Mouse (Mus musculus) heart, embryonic 11.5 days (tissue): ENCODE measurements around the gene Atp6v1d. TPM values are rescaled to one million over a fixed set of nuclear protein-coding genes. Genes with fewer than 3 reads are reported as not detected.

Experiments used
- ATAC-seq: fragments of 200-750 bp; cut with Nextera tagmentation; replicated peaks from 2 replicates; pipeline ENCODE4 v1.8.0; 2017; ENCODE audit warnings: moderate library complexity; ENCODE audit not compliant: insufficient number of reproducible peaks, low FRiP score, low TSS enrichment
- H3K27ac ChIP-seq: fragments of 300-500 bp; sonication (generic); 2 replicates; pipeline ENCODE4 v1.5.1; 2014; ENCODE audit warnings: mild to moderate bottlenecking, low read depth, low read length
- H3K27me3 ChIP-seq: fragments of 300-500 bp; sonication (generic); 2 replicates; pipeline ENCODE4 v1.6.1; 2014; ENCODE audit warnings: mild to moderate bottlenecking, low read length, mixed read lengths; ENCODE audit not compliant: control insufficient read depth, insufficient read depth
- H3K36me3 ChIP-seq: fragments of 300-500 bp; sonication (generic); 2 replicates; pipeline ENCODE4 v1.6.1; 2014; ENCODE audit warnings: mild to moderate bottlenecking, low read length, moderate library complexity, mixed read lengths; ENCODE audit not compliant: control insufficient read depth, insufficient read depth
- H3K4me1 ChIP-seq: fragments of 300-500 bp; sonication (generic); 2 replicates; pipeline ENCODE4 v1.6.1; 2014; ENCODE audit warnings: low read length; ENCODE audit not compliant: control insufficient read depth, insufficient read depth
- H3K4me2 ChIP-seq: fragments of 300-500 bp; sonication (generic); 2 replicates; pipeline ENCODE4 v1.6.1; 2014; ENCODE audit warnings: mild to moderate bottlenecking, moderate library complexity
- H3K4me3 ChIP-seq: fragments of 300-500 bp; sonication (generic); 2 replicates; pipeline ENCODE4 v1.5.1; 2014; ENCODE audit warnings: low read depth, low read length
- H3K9ac ChIP-seq: fragments of 300-500 bp; sonication (generic); 2 replicates; pipeline ENCODE4 v1.6.1; 2014; ENCODE audit warnings: mild to moderate bottlenecking, low read depth, low read length, moderate library complexity
- H3K9me3 ChIP-seq: fragments of 300-500 bp; sonication (generic); replicated peaks from 2 replicates; pipeline ENCODE4 v1.6.1; 2016; ENCODE audit warnings: low read length; ENCODE audit not compliant: control insufficient read depth
- WGBS: fragments of 180-500 bp; shearing (Covaris S2); extraction: QIAGEN DNeasy Blood & Tissue Kit; methylation state at CpG from one replicate; pipeline ENCODE4 v1.1.7; 2014; ENCODE audit not compliant: insufficient replicate concordance; 5-methylcytosine and 5-hydroxymethylcytosine counted together
- polyA plus RNA-seq: library from polyadenylated mRNA; unstranded; fragments of >200 nt; fragmentation: Nextera tagmentation; extraction: Ambion mirVana; gene quantifications from 2 replicates; pipeline ENCODE4 v1.2.1, GENCODE M21; 2014

The Atp6v1d gene
- polyA plus RNA-seq, 1 experiment from 2014 or later, result 94.7 TPM

- H3K9me3 ChIP-seq, result no peaks in the 10 kb centered on the region
- no peak overlapping the region for H3K4me2 ChIP-seq
- H3K9ac ChIP-seq, result no peak overlapping the region
- H3K27me3 ChIP-seq, result no peaks in the 10 kb centered on the region
- H3K4me1 ChIP-seq, result no peaks in the 10 kb centered on the region
- 87% methylated on average over 4 of the region's 4 CpGs for WGBS
- H3K4me3 ChIP-seq, result no peak overlapping the region
- no peak overlapping the region for H3K27ac ChIP-seq
- peaks cover 16% of the 10 kb centered on the region for H3K36me3 ChIP-seq
- ATAC-seq, result no peak
Observed at GRCm38 (mm10) chr12:78839906-78840305, 21.5 kb downstream of the Atp6v1d start.

GRCm38 (mm10) chr12:78834496-78834895, 26.9 kb downstream of the Atp6v1d start:
- Histone ChIP-seq H3K27me3 (no peaks in the 10 kb centered on the region), H3K9me3 (no peaks in the 10 kb centered on the region), H3K36me3 (peaks cover 15% of the 10 kb centered on the region), H3K4me3 (no peak overlapping the region), H3K27ac (no peak overlapping the region), H3K4me1 (no peaks in the 10 kb centered on the region), H3K4me2 (no peak overlapping the region), H3K9ac (no peak overlapping the region)
- 88% methylated on average over 2 of the region's 2 CpGs for WGBS
- no peak for ATAC-seq

GRCm38 (mm10) chr12:78814437-78814836, 47.0 kb downstream of the Atp6v1d start:
- no peak overlapping the region for H3K4me3 ChIP-seq
- H3K4me1 ChIP-seq, result no peaks in the 10 kb centered on the region
- no peaks in the 10 kb centered on the region for H3K9me3 ChIP-seq
- no peak overlapping the region for H3K9ac ChIP-seq
- no peak overlapping the region for H3K27ac ChIP-seq
- H3K36me3 ChIP-seq, result 0 out of 2 replicates have a peak, but pooled peaks cover 3% of the 10 kb centered on the region
- H3K27me3 ChIP-seq, result no peaks in the 10 kb centered on the region
- ATAC-seq, result no peak
- no peak overlapping the region for H3K4me2 ChIP-seq

- H3K9me3 ChIP-seq, result no peaks in the 10 kb centered on the region
- H3K36me3 ChIP-seq, result peaks cover 3% of the 10 kb centered on the region; the same call in 1 of the 2 replicates
- H3K4me3 ChIP-seq, result no peak overlapping the region
- H3K27ac ChIP-seq, result no peak overlapping the region
- no peak overlapping the region for H3K4me2 ChIP-seq
- ATAC-seq, result no peak
- no peak overlapping the region for H3K9ac ChIP-seq
- H3K4me1 ChIP-seq, result no peaks in the 10 kb centered on the region
- H3K27me3 ChIP-seq, result no peaks in the 10 kb centered on the region
Observed at GRCm38 (mm10) chr12:78801836-78802235, 59.6 kb downstream of the Atp6v1d start.

GRCm38 (mm10) chr12:78800036-78800435, 61.4 kb downstream of the Atp6v1d start:
- H3K4me2 ChIP-seq, result no peak overlapping the region
- no peaks in the 10 kb centered on the region for H3K4me1 ChIP-seq
- H3K27me3 ChIP-seq, result no peaks in the 10 kb centered on the region
- 84% methylated on average over 3 of the region's 3 CpGs for WGBS
- no peaks in the 10 kb centered on the region for H3K9me3 ChIP-seq
- ATAC-seq, result no peak
- H3K27ac ChIP-seq, result no peak overlapping the region
- H3K36me3 ChIP-seq, result peaks cover 3% of the 10 kb centered on the region; the same call in 1 of the 2 replicates
- H3K9ac ChIP-seq, result no peak overlapping the region
- no peak overlapping the region for H3K4me3 ChIP-seq

- 24% methylated on average over 1 of the region's 1 CpGs for WGBS
- Histone ChIP-seq H3K4me2 (no peak overlapping the region), H3K27me3 (no peaks in the 10 kb centered on the region), H3K36me3 (peaks cover 3% of the 10 kb centered on the region; the same call in 1 of the 2 replicates), H3K4me1 (peaks cover 8% of the 10 kb centered on the region; the same call in 1 of the 2 replicates), H3K27ac (no peak overlapping the region), H3K4me3 (no peak overlapping the region), H3K9me3 (no peaks in the 10 kb centered on the region), H3K9ac (no peak overlapping the region)
- ATAC-seq, result no peak
Observed at GRCm38 (mm10) chr12:78794236-78794635, 67.2 kb downstream of the Atp6v1d start.

- WGBS, result 51% methylated on average over 2 of the region's 2 CpGs
- ATAC-seq, result no peak
- Histone ChIP-seq H3K27ac (no peak overlapping the region), H3K27me3 (no peaks in the 10 kb centered on the region), H3K36me3 (no peaks in the 10 kb centered on the region), H3K4me2 (no peak overlapping the region), H3K9ac (no peak overlapping the region), H3K9me3 (no peaks in the 10 kb centered on the region), H3K4me1 (peaks cover 17% of the 10 kb centered on the region), H3K4me3 (no peak overlapping the region)
Observed at GRCm38 (mm10) chr12:78790791-78791190, 70.6 kb downstream of the Atp6v1d start.

Other genes starting within 250 kb of the Atp6v1d start
- gene Fam71d, start 170.1 kb downstream of the Atp6v1d start, polyA plus RNA-seq, result not detected in 2 replicates
- 19.7 and 24.3 TPM in 2 replicates for gene Mpp5, start 112.7 kb downstream of the Atp6v1d start, polyA plus RNA-seq
- gene Eif2s1, start 181 bp upstream of the Atp6v1d start, polyA plus RNA-seq, result 185 and 205 TPM in 2 replicates
- gene Plek2, start 45.3 kb upstream of the Atp6v1d start, polyA plus RNA-seq, result 10.6 and 13.1 TPM in 2 replicates
- 1.6 and 1.8 TPM in 2 replicates for gene Tmem229b, start 146.0 kb upstream of the Atp6v1d start, polyA plus RNA-seq
- 2.7 and 3.8 TPM in 2 replicates for gene Plekhh1, start 167.5 kb upstream of the Atp6v1d start, polyA plus RNA-seq
- gene Pigh, start 228.0 kb upstream of the Atp6v1d start, polyA plus RNA-seq, result 17.7 and 19.0 TPM in 2 replicates